ENCODE assay signal across 10 mouse cellular contexts in the genomic region with DNA sequence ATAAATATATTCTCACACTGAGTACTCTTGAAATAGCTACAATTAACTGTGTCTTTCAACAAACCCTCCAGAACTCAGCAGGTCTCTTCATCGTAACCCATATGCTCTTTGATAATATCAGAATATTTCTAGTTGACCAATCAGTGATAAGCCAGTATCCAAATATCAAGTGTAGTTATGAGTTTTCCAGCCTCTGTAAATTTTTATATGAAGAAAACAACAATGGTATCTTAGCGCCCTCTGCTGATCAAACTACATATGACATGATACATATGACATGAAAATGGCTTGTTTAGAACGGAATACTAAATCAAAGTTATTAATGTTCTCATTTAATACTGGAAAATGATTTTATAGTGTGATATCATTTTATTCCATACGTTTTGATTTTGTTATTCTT. TPM values are rescaled to one million over a fixed set of nuclear protein-coding genes. Genes with fewer than 3 reads are reported as not detected.
DNase-seq lines count a peak whose midpoint lies in the region; ATAC-seq and TF ChIP-seq lines count a peak whose summit lies in the region.
"Had no signal": no experiment of that assay in that cellular context is flagged by ENCODE, and none has a peak within 500 bp of the region (broad histone marks: within the 10 kb centered on the region; RNA-seq: fewer than 3 reads in every experiment).

No protein-coding gene starts in this region.

- TF ChIP-seq POLR2A in liver, adult 2 months (IDR thresholded peaks at IDR 0.05; ENCODE audit: extremely low read depth, insufficient read depth, low read length), result no peak

- H3K9me3 ChIP-seq in forebrain, embryonic 13.5 days (replicated peaks), result no peaks in the 10 kb centered on the region
- no peaks in the 10 kb centered on the region for H3K9me3 ChIP-seq in forebrain, embryonic 16.5 days (ENCODE audit: control insufficient read depth, low read length)
- H3K9me3 ChIP-seq in midbrain, embryonic 14.5 days (ENCODE audit: control insufficient read depth, low read length), result no peaks in the 10 kb centered on the region
- H3K9me3 ChIP-seq: liver, embryonic 13.5 days had no signal

- no peaks in the 10 kb centered on the region for H3K27me3 ChIP-seq in forebrain, embryonic 13.5 days
- no peaks in the 10 kb centered on the region for H3K27me3 ChIP-seq in forebrain, embryonic 16.5 days (replicated peaks; ENCODE audit: control insufficient read depth, insufficient read depth, low read length)
- no peaks in the 10 kb centered on the region for H3K27me3 ChIP-seq in liver, adult 2 months (ENCODE audit: control insufficient read depth, insufficient read depth, low read length)
- H3K27me3 ChIP-seq in midbrain, embryonic 14.5 days (ENCODE audit: control insufficient read depth, insufficient read depth, low read length), result no peaks in the 10 kb centered on the region
- H3K27me3 ChIP-seq: liver, embryonic 13.5 days had no signal

- ATAC-seq in forebrain, embryonic 13.5 days, result 0 out of 2 replicates have a peak, but pooled peaks have one; percentile 24
- no peak for ATAC-seq in forebrain, embryonic 16.5 days
- no peak for ATAC-seq in midbrain, embryonic 14.5 days (ENCODE audit: low FRiP score, low TSS enrichment)
- ATAC-seq in activated CD4-positive, CD25-positive, alpha-beta regulatory T cell, adult 4 months, result no peak

- H3K4me2 ChIP-seq in forebrain, embryonic 13.5 days, result no peak overlapping the region
- H3K4me2 ChIP-seq in forebrain, embryonic 16.5 days (ENCODE audit: low read length), result no peak overlapping the region
- no peak overlapping the region for H3K4me2 ChIP-seq in midbrain, embryonic 14.5 days (ENCODE audit: low read length)
- H3K4me2 ChIP-seq: liver, embryonic 13.5 days had no signal

- no peak overlapping the region for H3K27ac ChIP-seq in forebrain, embryonic 13.5 days
- H3K27ac ChIP-seq in forebrain, embryonic 16.5 days (ENCODE audit: low read length), result no peak overlapping the region
- no peak overlapping the region for H3K27ac ChIP-seq in liver, adult 2 months (replicated peaks; ENCODE audit: insufficient read depth, low read depth, low read length)
- no peak overlapping the region for H3K27ac ChIP-seq in midbrain, embryonic 14.5 days (replicated peaks; ENCODE audit: low read depth, low read length)
- H3K27ac ChIP-seq: liver, embryonic 13.5 days had no signal

- no peaks in the 10 kb centered on the region for H3K36me3 ChIP-seq in forebrain, embryonic 13.5 days (ENCODE audit: poor library complexity, severe bottlenecking)
- no peaks in the 10 kb centered on the region for H3K36me3 ChIP-seq in forebrain, embryonic 16.5 days (ENCODE audit: control insufficient read depth, insufficient read depth)
- no peaks in the 10 kb centered on the region for H3K36me3 ChIP-seq in liver, adult 2 months (ENCODE audit: control insufficient read depth, insufficient read depth, low read length)
- no peaks in the 10 kb centered on the region for H3K36me3 ChIP-seq in midbrain, embryonic 14.5 days (ENCODE audit: control insufficient read depth, insufficient read depth, low read length)
- H3K36me3 ChIP-seq: liver, embryonic 13.5 days had no signal

- no peak overlapping the region for H3K4me3 ChIP-seq in forebrain, embryonic 13.5 days
- no peak overlapping the region for H3K4me3 ChIP-seq in forebrain, embryonic 16.5 days (replicated peaks; ENCODE audit: low read length)
- H3K4me3 ChIP-seq in liver, adult 2 months (ENCODE audit: insufficient read depth, low read depth, low read length), result no peak overlapping the region
- no peak overlapping the region for H3K4me3 ChIP-seq in midbrain, embryonic 14.5 days (replicated peaks; ENCODE audit: low read depth, low read length)
- H3K4me3 ChIP-seq: liver, embryonic 13.5 days had no signal

- TF ChIP-seq CTCF in liver, adult 2 months (IDR thresholded peaks at IDR 0.05; ENCODE audit: low read depth, low read length), result peak; percentile 37

- 25% methylated on average over 4 of the region's 4 CpGs for WGBS in forebrain, embryonic 13.5 days
- 24% methylated on average over 4 of the region's 4 CpGs for WGBS in forebrain, embryonic 16.5 days
- WGBS in liver, adult 2 months, result 21% methylated on average over 4 of the region's 4 CpGs
- 23% methylated on average over 4 of the region's 4 CpGs for WGBS in midbrain, embryonic 14.5 days

- H3K79me2 ChIP-seq in liver, adult 2 months (ENCODE audit: control insufficient read depth, insufficient read depth, low read length), result no peaks in the 10 kb centered on the region

- peak; percentile 28 for DNase-seq in liver, adult 2 months (ENCODE audit: extremely low read depth, low read depth, low spot score)
- DNase-seq in liver (no peak), adipocyte (ENCODE audit: low spot score) (peak; percentile 85)
- DNase-seq in midbrain, embryonic 14.5 days, result peak; percentile 89
- no peak for DNase-seq in urinary bladder, postnatal 10 days (ENCODE audit: low spot score)
- DNase-seq: liver, embryonic 13.5 days; right cerebral cortex, postnatal 4 days had no signal

- no peaks in the 10 kb centered on the region for H3K4me1 ChIP-seq in forebrain, embryonic 13.5 days
- no peaks in the 10 kb centered on the region for H3K4me1 ChIP-seq in forebrain, embryonic 16.5 days (replicated peaks; ENCODE audit: control insufficient read depth, insufficient read depth, low read length)
- H3K4me1 ChIP-seq in liver, adult 2 months (ENCODE audit: control insufficient read depth, insufficient read depth, low read length), result no peaks in the 10 kb centered on the region
- H3K4me1 ChIP-seq in midbrain, embryonic 14.5 days (ENCODE audit: control insufficient read depth, insufficient read depth, low read length), result no peaks in the 10 kb centered on the region
- H3K4me1 ChIP-seq: liver, embryonic 13.5 days had no signal

- H3K9ac ChIP-seq in forebrain, embryonic 13.5 days, result no peak overlapping the region
- no peak overlapping the region for H3K9ac ChIP-seq in forebrain, embryonic 16.5 days (replicated peaks; ENCODE audit: low read depth, low read length)
- H3K9ac ChIP-seq in liver, adult 2 months (ENCODE audit: low read depth, low read length), result no peak overlapping the region
- no peak overlapping the region; the same call in 1 of the 2 replicates for H3K9ac ChIP-seq in midbrain, embryonic 14.5 days (replicated peaks; ENCODE audit: low read length)
- H3K9ac ChIP-seq: liver, embryonic 13.5 days had no signal

RNA-seq across cellular contexts. Expression of gene Slc5a7, which starts 44.6 kb away (rescaled TPM):
- polyA plus RNA-seq in forebrain, embryonic 13.5 days (2015; fragmentation: Nextera tagmentation; extraction: Ambion mirVana), result 0.40 and 0.59 TPM in 2 replicates
- 0.82 and 1.4 TPM in 2 replicates for polyA plus RNA-seq in forebrain, embryonic 16.5 days (2015; fragmentation: Nextera tagmentation; extraction: Ambion mirVana)
- not detected in 2 replicates for total RNA-seq in liver, adult 2 months (2014; rRNA removed)
- polyA plus RNA-seq in liver, adult 2 months (2012; rRNA removed), result not detected in 2 replicates
- polyA plus RNA-seq in midbrain, embryonic 14.5 days (2014; fragmentation: Nextera tagmentation; extraction: Ambion mirVana), result 2.1 and 3.3 TPM in 2 replicates
- not detected for polyA plus RNA-seq in activated CD4-positive, CD25-positive, alpha-beta regulatory T cell, adult 4 months (2017; shearing (Covaris generic))

Comparison
In these comparisons a context has a peak if more than half of its experiments do, and no peak if none do; other contexts are left out.
1. DNase-seq: peak in liver, adult 2 months (single experiment), adipocyte (single experiment) and midbrain, embryonic 14.5 days (single experiment); none in liver (single experiment) and urinary bladder, postnatal 10 days (single experiment).